Mouse (Mus musculus) large intestine, adult 2 months (tissue): Measurements from ENCODE around the gene Zfhx3. TPM values are rescaled to one million over a fixed set of nuclear protein-coding genes. Genes with fewer than 3 reads are reported as not detected.

Source experiments
- DNase-seq: peaks from one replicate; pipeline ENCODE4 v3.0.0-alpha.2; 2012; ENCODE audit warnings: low read depth, low spot score
- WGBS: fragments of 180-500 bp; shearing (Covaris S2); methylation state at CpG from one replicate; pipeline ENCODE4 v1.1.7; 2018; 5-methylcytosine and 5-hydroxymethylcytosine counted together
- polyA plus RNA-seq: library from polyadenylated mRNA; depleted of rRNA; stranded (reverse); fragments of >200 nt; gene quantifications from 2 replicates; pipeline ENCODE4 v1.2.3, GENCODE M21; 2012

Gene Zfhx3
- polyA plus RNA-seq, 1 experiment = 0.95 TPM

DNA sequence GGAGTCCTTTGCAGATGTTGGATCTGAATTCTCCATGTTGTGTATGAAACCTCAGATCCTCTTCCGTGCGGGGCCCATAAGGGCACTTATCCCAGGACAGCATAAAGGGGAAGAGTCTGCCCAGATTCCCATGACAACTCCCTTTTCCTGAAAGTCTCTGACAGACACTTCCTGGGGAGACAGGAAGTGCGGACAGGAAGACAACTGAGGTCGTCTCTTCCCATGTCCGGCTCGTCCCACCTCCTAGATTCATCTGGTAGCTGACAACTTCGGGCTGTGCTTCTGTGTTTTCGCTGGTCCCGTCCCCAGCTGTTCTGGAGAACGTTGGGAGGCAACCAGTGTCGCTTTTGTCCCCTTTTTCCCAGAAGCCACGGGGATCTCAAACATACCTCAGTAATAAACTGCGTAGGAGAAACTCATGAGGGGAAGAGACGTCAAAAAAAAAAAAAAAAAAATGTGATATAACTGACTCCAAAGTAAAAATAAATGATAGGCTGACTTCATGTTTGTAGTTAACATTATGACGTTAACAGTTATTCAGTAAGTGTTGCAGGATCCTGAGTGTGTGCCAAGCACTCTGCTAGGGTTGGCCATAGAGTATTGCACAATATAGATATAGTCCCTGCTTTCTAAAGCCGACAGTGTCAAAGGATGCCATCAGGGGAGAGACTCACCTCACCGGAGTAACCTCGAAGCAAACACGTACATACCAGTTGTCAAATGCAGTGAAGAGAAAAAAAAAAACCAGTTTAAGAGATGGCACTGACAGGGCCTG lies 653.5 kb downstream of the Zfhx3 start:
- WGBS = 63% methylated on average over 19 of the region's 19 CpGs
- DNase-seq = no peak

- WGBS = 58% methylated on average over 8 of the region's 8 CpGs
- DNase-seq = no peak
Measured at GRCm38 (mm10) chr8:108599003-108599402, 656.6 kb downstream of the Zfhx3 start.

DNA sequence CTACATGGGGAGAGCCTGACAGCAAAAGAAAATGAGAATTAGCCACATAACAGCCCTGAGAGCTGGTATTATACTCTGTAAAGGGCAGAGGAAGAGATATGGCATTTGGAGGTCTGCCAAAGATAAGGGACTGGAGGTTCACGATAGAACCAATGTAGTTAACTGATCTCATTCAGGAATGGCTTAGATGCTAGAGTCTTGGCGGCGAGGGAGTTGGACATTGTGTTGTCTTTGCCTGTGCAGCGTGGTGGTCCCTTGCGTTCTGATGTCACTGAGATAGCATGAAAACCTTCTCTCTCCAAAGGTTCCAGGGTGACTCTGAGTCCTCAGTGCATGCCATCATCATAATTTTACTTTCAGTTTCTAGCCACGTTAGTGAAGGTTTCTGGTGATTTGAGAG lies 657.1 kb downstream of the Zfhx3 start:
- DNase-seq = peak; percentile 35
- 22% methylated on average over 6 of the region's 6 CpGs for WGBS

- 38% methylated on average over 5 of the region's 5 CpGs for WGBS
Measured at GRCm38 (mm10) chr8:108608678-108609077, 666.2 kb downstream of the Zfhx3 start.

DNA sequence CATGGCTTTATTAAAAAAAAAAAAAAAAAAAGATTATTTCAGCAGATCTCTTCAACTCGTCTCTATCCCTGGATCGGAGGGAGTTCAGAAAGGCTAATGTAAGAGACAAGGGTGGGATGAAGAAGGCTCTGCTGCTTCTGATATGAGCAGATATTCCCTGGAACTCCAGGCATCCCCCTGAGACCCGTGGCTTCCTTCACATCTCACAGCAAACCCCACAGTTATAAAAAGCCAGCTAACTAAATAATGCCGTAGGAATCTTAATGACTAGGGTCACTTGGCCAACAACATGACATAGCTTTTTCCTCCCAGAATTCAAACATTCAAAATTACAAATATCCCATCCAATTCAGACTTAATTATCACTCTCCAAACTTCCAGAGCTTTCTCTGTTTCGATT lies 666.7 kb downstream of the Zfhx3 start:
- WGBS = 52% methylated on average over 5 of the region's 5 CpGs
- DNase-seq = no peak

More at GRCm38 (mm10) chr8:108608678-108609077, 666.2 kb downstream of the Zfhx3 start:
- no peak for DNase-seq

DNA sequence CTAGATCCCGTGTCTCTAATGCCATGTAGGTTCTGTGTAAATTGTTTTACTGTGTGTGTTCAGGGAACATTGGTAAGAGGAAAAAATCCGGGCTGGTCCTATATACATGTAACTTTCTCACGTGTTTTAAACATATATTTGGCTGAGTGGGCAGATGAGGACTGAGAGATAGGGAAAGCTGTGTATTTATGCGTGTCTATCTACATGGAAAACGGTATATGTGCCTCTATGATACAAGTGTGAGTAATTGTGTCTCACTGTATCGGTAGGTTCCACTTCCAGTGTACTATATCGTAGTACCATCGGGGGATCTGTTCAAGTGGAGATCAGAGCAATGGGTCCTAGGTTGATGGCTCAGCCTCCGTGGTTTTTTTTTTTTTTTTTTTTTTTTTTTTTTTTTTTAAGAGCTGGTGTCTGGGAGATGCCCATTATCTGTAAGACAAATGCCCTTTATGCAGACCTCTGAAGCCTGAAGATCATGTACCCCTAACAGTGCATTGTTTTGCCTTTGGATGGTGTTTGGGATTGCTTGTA lies 668.8 kb downstream of the Zfhx3 start:
- no peak for DNase-seq
- 85% methylated on average over 9 of the region's 9 CpGs for WGBS

GRCm38 (mm10) chr8:108611792-108612413 lies 669.5 kb downstream of the Zfhx3 start:
- no peak for DNase-seq
- WGBS = 69% methylated on average over 11 of the region's 11 CpGs

GRCm38 (mm10) chr8:108612815-108613214 lies 670.4 kb downstream of the Zfhx3 start:
- WGBS = 50% methylated on average over 5 of the region's 5 CpGs
- DNase-seq = no peak

GRCm38 (mm10) chr8:108613280-108613679 lies 670.8 kb downstream of the Zfhx3 start:
- DNase-seq = no peak
- 70% methylated on average over 2 of the region's 2 CpGs for WGBS

DNA sequence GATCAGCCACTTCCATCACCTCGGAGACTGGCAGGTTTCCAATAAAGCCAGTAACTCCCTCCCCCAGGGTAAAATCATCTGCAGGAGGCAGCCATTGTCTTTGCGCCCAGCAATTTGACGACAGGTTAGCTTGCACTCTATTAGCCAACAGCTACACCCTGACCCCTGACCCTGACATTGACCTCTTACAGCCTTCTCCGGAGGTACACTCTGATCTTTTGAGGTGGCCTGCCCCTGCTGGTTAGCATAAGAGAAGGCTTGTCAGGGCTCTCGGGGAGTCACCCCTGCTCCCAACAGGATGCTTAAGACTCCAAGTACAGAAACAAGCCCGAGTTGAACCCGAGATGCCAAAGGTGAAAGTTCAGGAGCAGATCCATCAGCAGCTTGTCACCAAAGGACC lies 678.9 kb downstream of the Zfhx3 start:
- WGBS = 64% methylated on average over 7 of the region's 7 CpGs
- DNase-seq = no peak

- WGBS = 59% methylated on average over 5 of the region's 5 CpGs
- DNase-seq = no peak
Measured at GRCm38 (mm10) chr8:108623660-108624059, 681.2 kb downstream of the Zfhx3 start.

DNA sequence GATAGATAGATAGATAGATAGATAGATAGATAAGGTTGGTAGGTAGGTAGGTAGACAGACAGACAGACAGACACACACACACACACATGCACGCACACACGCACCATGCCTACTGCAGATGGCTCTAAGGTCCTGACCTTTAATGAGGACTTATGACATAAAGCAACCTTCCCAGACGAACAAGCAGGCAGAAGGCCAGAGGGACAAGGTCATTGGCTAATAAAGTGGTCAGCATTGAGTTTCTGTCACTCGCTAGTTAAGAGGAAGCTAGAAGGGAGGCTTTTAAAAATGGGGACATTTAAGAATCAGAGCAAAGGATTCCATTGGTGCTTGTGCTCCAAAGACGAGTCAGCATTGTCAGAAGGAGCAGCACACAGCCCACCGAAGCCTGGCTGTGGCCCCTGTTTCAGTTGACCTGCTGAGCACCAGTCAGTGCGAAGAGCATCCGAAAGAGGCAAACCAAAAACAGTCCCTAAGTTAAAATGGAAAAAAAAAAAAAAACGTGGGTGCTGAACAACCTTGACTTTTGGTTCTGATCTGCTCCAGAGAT lies 683.2 kb downstream of the Zfhx3 start:
- WGBS = 81% methylated on average over 9 of the region's 9 CpGs
- no peak for DNase-seq

DNA sequence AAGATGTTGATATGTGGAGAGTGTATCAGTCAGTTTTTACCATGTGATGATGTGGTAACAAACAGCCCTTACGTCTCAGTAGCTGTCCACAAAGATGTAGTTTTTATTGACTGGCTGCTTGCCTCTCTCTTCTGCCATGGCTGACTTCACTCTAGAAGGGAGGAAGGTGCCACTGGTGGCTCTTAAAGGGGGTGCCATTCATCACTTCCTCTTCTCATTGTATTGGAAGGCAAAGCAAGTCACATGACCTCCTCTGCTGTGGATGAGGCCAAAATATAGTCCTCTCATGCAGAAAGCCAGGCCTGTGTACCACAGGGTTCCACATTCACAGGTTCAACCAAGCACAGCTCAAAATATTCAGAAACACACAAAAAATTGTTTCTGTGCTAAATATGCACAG lies 688.6 kb downstream of the Zfhx3 start:
- no peak for DNase-seq

DNA sequence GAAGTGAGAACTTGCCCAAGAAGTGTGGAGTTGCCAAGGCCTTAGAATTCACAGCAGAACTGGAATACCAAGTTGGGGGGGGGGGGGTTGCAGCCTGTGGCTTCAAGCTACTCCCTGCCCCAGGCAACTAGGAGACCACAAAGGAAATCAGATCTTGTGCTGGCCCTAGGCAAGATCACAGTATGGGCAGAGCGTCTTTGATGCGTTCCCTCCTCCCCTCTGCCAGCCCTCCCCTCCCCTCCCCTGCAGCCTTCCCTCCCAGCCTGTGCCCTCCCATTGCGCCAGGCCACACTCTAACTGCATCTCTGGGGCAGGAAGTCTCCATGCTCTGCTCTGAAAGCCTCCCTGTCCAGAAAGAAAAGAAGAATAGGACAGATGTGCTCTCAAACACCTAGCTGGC lies 691.8 kb downstream of the Zfhx3 start:
- no peak for DNase-seq
- WGBS = 81% methylated on average over 3 of the region's 3 CpGs

More for the DNA sequence above, 688.6 kb downstream of the Zfhx3 start:
- WGBS = 91% methylated on average over 1 of the region's 1 CpGs

GRCm38 (mm10) chr8:108637887-108638286 lies 695.4 kb downstream of the Zfhx3 start:
- 93% methylated on average over 2 of the region's 2 CpGs for WGBS

GRCm38 (mm10) chr8:108645660-108646059 lies 703.2 kb downstream of the Zfhx3 start:
- peak; percentile 28 for DNase-seq

More at GRCm38 (mm10) chr8:108637887-108638286, 695.4 kb downstream of the Zfhx3 start:
- no peak for DNase-seq

DNA sequence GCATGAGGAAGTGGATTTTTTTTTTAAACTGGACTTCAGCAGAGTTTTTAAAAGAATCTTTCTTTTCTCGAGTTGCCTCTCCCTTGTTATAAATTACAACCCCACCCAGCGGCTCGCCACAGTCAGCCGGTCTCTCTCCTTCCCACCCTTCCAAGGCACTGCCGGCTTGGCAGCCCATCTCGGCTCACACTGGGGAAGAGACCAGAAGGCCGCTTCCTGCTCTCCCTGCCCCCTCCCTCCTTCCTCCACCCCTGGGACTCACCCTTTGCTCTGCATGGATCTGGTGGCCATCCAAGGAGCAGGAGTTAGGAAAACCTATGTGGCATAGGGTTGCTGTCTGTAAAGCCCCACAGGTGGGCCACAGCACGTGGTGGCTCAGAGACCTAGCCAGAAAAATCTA lies 705.1 kb downstream of the Zfhx3 start:
- peak; percentile 13 for DNase-seq
- 12% methylated on average over 8 of the region's 8 CpGs for WGBS

More at GRCm38 (mm10) chr8:108645660-108646059, 703.2 kb downstream of the Zfhx3 start:
- WGBS = 68% methylated on average over 3 of the region's 3 CpGs

GRCm38 (mm10) chr8:108648993-108649392 lies 706.5 kb downstream of the Zfhx3 start:
- DNase-seq = no peak
- 92% methylated on average over 6 of the region's 6 CpGs for WGBS

- 80% methylated on average over 8 of the region's 8 CpGs for WGBS
- no peak for DNase-seq
Measured at GRCm38 (mm10) chr8:108650837-108651236, 708.4 kb downstream of the Zfhx3 start.

DNA sequence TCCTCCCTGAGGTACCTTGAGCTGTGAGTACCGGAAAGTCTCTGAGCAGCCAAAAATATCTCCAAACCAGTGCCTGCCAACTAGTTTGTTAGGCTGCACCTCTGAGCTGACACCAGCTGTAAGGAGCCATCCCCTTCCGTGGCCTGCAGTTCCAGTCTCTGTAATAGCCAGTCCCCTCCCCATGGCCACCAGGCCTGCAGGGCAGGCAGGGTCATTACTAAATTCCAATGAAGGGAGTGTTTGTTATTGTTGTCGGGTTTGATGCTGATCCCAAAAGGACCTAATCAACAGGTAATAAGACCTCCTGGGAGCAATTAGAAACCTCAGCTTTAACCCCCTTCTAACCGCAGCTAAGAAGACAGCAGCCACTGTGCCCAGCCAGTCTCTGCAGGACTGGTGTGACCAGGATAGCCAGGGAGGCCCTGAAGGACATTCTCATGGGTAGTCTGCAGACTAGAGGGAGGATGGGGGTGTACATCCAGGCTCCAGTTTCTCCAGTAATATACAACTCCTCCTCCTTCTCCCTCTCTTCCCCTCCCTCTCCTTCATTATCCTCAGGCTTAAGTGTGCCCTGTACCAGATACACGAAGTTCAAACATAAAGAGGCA lies 719.1 kb downstream of the Zfhx3 start:
- WGBS = 56% methylated on average over 5 of the region's 5 CpGs

More for the DNA sequence above, 719.1 kb downstream of the Zfhx3 start:
- DNase-seq = no peak
